ENCODE assay signal across 7 mouse cellular contexts in genomic region chr3:137980435-137981381, GRCm38 (mm10). TPM values are rescaled to one million over a fixed set of nuclear protein-coding genes. Genes with fewer than 3 reads are reported as not detected.
DNase-seq lines count a peak whose midpoint lies in the region; ATAC-seq and TF ChIP-seq lines count a peak whose summit lies in the region.

No protein-coding gene starts in this region.

- H3K9ac ChIP-seq in embryonic facial prominence, embryonic 15.5 days = peak overlapping the region; percentile 42
- peak overlapping the region; percentile 57 for H3K9ac ChIP-seq in intestine, embryonic 15.5 days

- peak overlapping the region; percentile 66 for H3K27ac ChIP-seq in embryonic facial prominence, embryonic 15.5 days (replicated peaks)
- H3K27ac ChIP-seq in intestine, embryonic 15.5 days = peak overlapping the region; percentile 87

- no peaks in the 10 kb centered on the region for H3K79me2 ChIP-seq in myocyte (ENCODE audit: control insufficient read depth, insufficient read depth)

- DNase-seq in thymus, postnatal 0 days (ENCODE audit: low spot score) = peak; percentile 37
- DNase-seq in thymus, adult 18-20 months = no peak
- no peak for DNase-seq in urinary bladder, postnatal 25 days (ENCODE audit: low spot score)
- DNase-seq in adrenal gland, postnatal 36 days = no peak

- no peaks in the 10 kb centered on the region for H3K27me3 ChIP-seq in embryonic facial prominence, embryonic 15.5 days
- no peaks in the 10 kb centered on the region for H3K27me3 ChIP-seq in intestine, embryonic 15.5 days (replicated peaks)
- no peaks in the 10 kb centered on the region for H3K27me3 ChIP-seq in myocyte (ENCODE audit: control insufficient read depth, insufficient read depth, insufficient read length)

- H3K36me3 ChIP-seq in embryonic facial prominence, embryonic 15.5 days = no peaks in the 10 kb centered on the region
- no peaks in the 10 kb centered on the region for H3K36me3 ChIP-seq in intestine, embryonic 15.5 days
- no peaks in the 10 kb centered on the region for H3K36me3 ChIP-seq in myocyte (ENCODE audit: control insufficient read depth, insufficient read depth)

- H3ac ChIP-seq in myocyte (ENCODE audit: control insufficient read depth, insufficient read length) = no peak overlapping the region

- peaks cover 6% of the 10 kb centered on the region; the same call in 1 of the 2 replicates for H3K4me1 ChIP-seq in embryonic facial prominence, embryonic 15.5 days
- H3K4me1 ChIP-seq in intestine, embryonic 15.5 days (replicated peaks) = peaks cover 5% of the 10 kb centered on the region; the same call in 1 of the 2 replicates

- ATAC-seq in embryonic facial prominence, embryonic 15.5 days (ENCODE audit: insufficient number of reproducible peaks, low FRiP score, low TSS enrichment, low read depth) = no peak
- peak; percentile 84 for ATAC-seq in intestine, embryonic 15.5 days

- peak overlapping the region; percentile 73 for H3K4me2 ChIP-seq in embryonic facial prominence, embryonic 15.5 days (replicated peaks)
- peak overlapping the region; percentile 67 for H3K4me2 ChIP-seq in intestine, embryonic 15.5 days (replicated peaks)
- peak overlapping the region; percentile 30 for H3K4me2 ChIP-seq in myocyte (ENCODE audit: low read depth)

- H3K9me3 ChIP-seq in embryonic facial prominence, embryonic 15.5 days (replicated peaks) = no peaks in the 10 kb centered on the region
- no peaks in the 10 kb centered on the region for H3K9me3 ChIP-seq in intestine, embryonic 15.5 days

- no peak for TF ChIP-seq POLR2A in myocyte (IDR thresholded peaks at IDR 0.05; ENCODE audit: insufficient read length, low read depth)

- 23% methylated on average over 15 of the region's 15 CpGs for WGBS in embryonic facial prominence, embryonic 15.5 days
- 14% methylated on average over 15 of the region's 15 CpGs for WGBS in intestine, embryonic 15.5 days

- peak overlapping the region; percentile 50 for H3K4me3 ChIP-seq in embryonic facial prominence, embryonic 15.5 days (replicated peaks)
- H3K4me3 ChIP-seq in intestine, embryonic 15.5 days (replicated peaks) = peak overlapping the region; percentile 52
- no peak overlapping the region for H3K4me3 ChIP-seq in myocyte

TF ChIP-seq in myocyte, 11 proteins besides CTCF, POLR2A, EP300 and RAD21:
- TF ChIP-seq CEBPB (IDR thresholded peaks at IDR 0.05; ENCODE audit: insufficient read depth, poor library complexity, severe bottlenecking) = no peak
- no peak for TF ChIP-seq POLR2AphosphoS2 (IDR thresholded peaks at IDR 0.05; ENCODE audit: insufficient read length, low read depth)
- no peak for TF ChIP-seq E2F4 (IDR thresholded peaks at IDR 0.05; ENCODE audit: insufficient read depth)
- TF ChIP-seq SRF (IDR thresholded peaks at IDR 0.05; ENCODE audit: control insufficient read depth, insufficient read length, low read depth) = no peak
- no peak for TF ChIP-seq TCF3 (IDR thresholded peaks at IDR 0.05; ENCODE audit: insufficient read length, low read depth)
- no peak for TF ChIP-seq USF1 (IDR thresholded peaks at IDR 0.05; ENCODE audit: low read depth)
- no peak for TF ChIP-seq TCF12 (IDR thresholded peaks at IDR 0.05; ENCODE audit: insufficient read depth, poor library complexity, severe bottlenecking)
- TF ChIP-seq REST (IDR thresholded peaks at IDR 0.05; ENCODE audit: insufficient read depth, insufficient read length) = no peak
- no peak for TF ChIP-seq MAX (IDR thresholded peaks at IDR 0.05; ENCODE audit: low read depth)
- TF ChIP-seq MYOD1 (IDR thresholded peaks at IDR 0.05; ENCODE audit: control insufficient read depth in 1 of 3, insufficient read length in 2 of 3, low read depth in 2 of 3) = no peak
- no peak for TF ChIP-seq MYOG (IDR thresholded peaks at IDR 0.05; ENCODE audit: control insufficient read depth in 1 of 3, insufficient read depth in 1 of 3, insufficient read length in 2 of 3, low read depth in 2 of 3)
TF ChIP-seq in myocyte: peak in this region for 0.

RNA-seq across cellular contexts. Expression of gene Dapp1, which starts 0.6 kb away (rescaled TPM):
- polyA plus RNA-seq in thymus, postnatal 0 days (2015; fragmentation: Nextera tagmentation; extraction: Ambion mirVana) = 22.6 and 26.0 TPM in 2 replicates
- 11.5 and 15.9 TPM in 2 replicates for polyA plus RNA-seq in embryonic facial prominence, embryonic 15.5 days (2015; fragmentation: Nextera tagmentation; extraction: Ambion mirVana)
- polyA plus RNA-seq in intestine, embryonic 15.5 days (2015; fragmentation: Nextera tagmentation; extraction: Ambion mirVana) = 23.2 and 23.7 TPM in 2 replicates
- 0.16 TPM for polyA plus RNA-seq in myocyte (2012; fragmentation: generic; extraction: Trizol)
- 1 to 10 TPM; 3.5 to 6.9 TPM for total RNA-seq in adrenal gland, postnatal 36 days (2021)

Comparison
In these comparisons a context has a peak if more than half of its experiments do, and no peak if none do; other contexts are left out.
1. RNA of gene Dapp1, which starts 0.6 kb away (polyA plus RNA-seq): 22.6 to 26.0 TPM in thymus, postnatal 0 days, 23.2 to 23.7 TPM in intestine, embryonic 15.5 days and 11.5 to 15.9 TPM in embryonic facial prominence, embryonic 15.5 days; 0.16 TPM in myocyte (single experiment); every median in the first group is over 10 times any median in the second.
2. Peak in every context shown above with its lines, with median percentiles within 50 percentile points of each other: H3K4me2 ChIP-seq.